Mouse (Mus musculus) embryonic fibroblast, embryonic 13.5 days (primary cell): ENCODE results near the gene Spag16.

Experiments
- CTCF ChIP-seq: IDR thresholded peaks from 2 replicates; pipeline ENCODE4 v1.5.1; 2011; ENCODE audit warnings: mild to moderate bottlenecking, control low read depth, low read length, moderate library complexity, borderline replicate concordance; ENCODE audit not compliant: insufficient read depth
- POLR2A ChIP-seq: IDR thresholded peaks from 2 replicates; pipeline ENCODE4 v1.6.1; 2011; ENCODE audit warnings: low read depth, mild to moderate bottlenecking, control low read depth, low read length, moderate library complexity

DNA sequence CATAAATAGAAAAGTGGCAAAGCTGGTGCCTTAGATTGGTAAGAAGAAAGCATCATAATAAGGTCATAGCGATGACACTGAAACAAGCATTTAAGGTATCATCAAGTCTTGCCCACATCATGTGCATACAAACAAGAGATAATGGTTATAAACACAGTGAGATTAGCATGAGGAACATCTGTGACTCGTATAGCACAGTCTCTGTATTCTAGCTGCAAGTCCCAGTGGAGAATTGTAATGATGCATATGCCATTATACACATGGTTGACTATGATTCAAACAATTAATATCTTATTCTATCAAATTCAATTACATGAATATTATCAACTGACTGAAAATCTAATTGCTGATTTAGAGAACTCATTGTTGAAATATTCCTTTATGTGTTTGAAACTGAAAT, 519.4 kb downstream of the Spag16 start:
- TF ChIP-seq POLR2A (no peak), CTCF (no peak)
